In genomic region chr10:121581405-121581804, GRCm38 (mm10) we compare ENCODE assay signal across 16 mouse cellular contexts. TPM values are rescaled to one million over a fixed set of nuclear protein-coding genes. Genes with fewer than 3 reads are reported as not detected.
DNase-seq lines count a peak whose midpoint lies in the region; ATAC-seq and TF ChIP-seq lines count a peak whose summit lies in the region.
"Had no signal": no experiment of that assay in that cellular context is flagged by ENCODE, and none has a peak within 500 bp of the region (broad histone marks: within the 10 kb centered on the region; RNA-seq: fewer than 3 reads in every experiment).

No protein-coding gene starts in this region.

- H3K27ac ChIP-seq in forebrain, embryonic 12.5 days = no peak overlapping the region
- no peak overlapping the region for H3K27ac ChIP-seq in forebrain, embryonic 10.5 days
- no peak overlapping the region for H3K27ac ChIP-seq in kidney, embryonic 15.5 days
- H3K27ac ChIP-seq in CH12.LX (ENCODE audit: insufficient read depth, low read depth) = no peak overlapping the region
- H3K27ac ChIP-seq in embryonic facial prominence, embryonic 12.5 days = no peak overlapping the region
- H3K27ac ChIP-seq: heart, embryonic 15.5 days; liver, embryonic 12.5 days; neural tube, embryonic 15.5 days had no signal

- H3K36me3 ChIP-seq in forebrain, embryonic 12.5 days (replicated peaks) = peaks cover 52% of the 10 kb centered on the region
- peaks cover 58% of the 10 kb centered on the region for H3K36me3 ChIP-seq in forebrain, embryonic 10.5 days (replicated peaks)
- peaks cover 54% of the 10 kb centered on the region for H3K36me3 ChIP-seq in kidney, embryonic 15.5 days
- peaks cover 56 to 60% of the 10 kb centered on the region in 2 experiments for H3K36me3 ChIP-seq in CH12.LX (replicated peaks in 1 of 2; ENCODE audit: control insufficient read depth in 1 of 2, insufficient read depth in 1 of 2, low read length in 1 of 2)
- H3K36me3 ChIP-seq in embryonic facial prominence, embryonic 12.5 days = peaks cover 50% of the 10 kb centered on the region

- no peak for TF ChIP-seq CTCF in CH12.LX (conservative IDR thresholded peaks at IDR 0.05 in 1 of 2, IDR thresholded peaks at IDR 0.05 in 1 of 2; ENCODE audit: low read depth in 2 of 2, low read length in 2 of 2)

- in situ Hi-C loops in CH12.LX (cut with MboI; ENCODE audit: low pct_ligation_motif_present, low pct_unique_long_range_greater_than_20kb, low sequenced_read_pairs) = no loop called here

- peaks cover 11% of the 10 kb centered on the region for H3K4me1 ChIP-seq in forebrain, embryonic 12.5 days
- peaks cover 12% of the 10 kb centered on the region for H3K4me1 ChIP-seq in forebrain, embryonic 10.5 days
- peaks cover 12% of the 10 kb centered on the region for H3K4me1 ChIP-seq in kidney, embryonic 15.5 days
- H3K4me1 ChIP-seq in CH12.LX (ENCODE audit: control insufficient read depth in 1 of 2, insufficient read depth in 2 of 2) = peaks cover 6 to 25% of the 10 kb centered on the region in 2 experiments
- H3K4me1 ChIP-seq in embryonic facial prominence, embryonic 12.5 days = peaks cover 11% of the 10 kb centered on the region

- TF ChIP-seq EP300 in CH12.LX (IDR thresholded peaks at IDR 0.05; ENCODE audit: low read length) = no peak

- WGBS in forebrain, embryonic 12.5 days = 69% methylated on average over 6 of the region's 6 CpGs
- 90% methylated on average over 6 of the region's 6 CpGs for WGBS in forebrain, embryonic 10.5 days
- 75% methylated on average over 6 of the region's 6 CpGs for WGBS in kidney, embryonic 15.5 days
- 83% methylated on average over 6 of the region's 6 CpGs for WGBS in embryonic facial prominence, embryonic 12.5 days

- no peak overlapping the region for H3K4me3 ChIP-seq in forebrain, embryonic 12.5 days (replicated peaks)
- no peak overlapping the region for H3K4me3 ChIP-seq in forebrain, embryonic 10.5 days
- no peak overlapping the region for H3K4me3 ChIP-seq in kidney, embryonic 15.5 days (replicated peaks)
- H3K4me3 ChIP-seq in CH12.LX (replicated peaks in 1 of 3; ENCODE audit: low read depth in 2 of 3, low read length in 2 of 3, poor library complexity in 1 of 3) = no peak overlapping the region
- H3K4me3 ChIP-seq in embryonic facial prominence, embryonic 12.5 days = no peak overlapping the region
- H3K4me3 ChIP-seq: heart, embryonic 15.5 days; liver, embryonic 12.5 days; neural tube, embryonic 15.5 days had no signal

- TF ChIP-seq POLR2A in CH12.LX (IDR thresholded peaks at IDR 0.05; ENCODE audit: low read depth, low read length) = no peak

- dilution Hi-C loops in CH12.LX (cut with MboI; ENCODE audit: extremely low pct_ligation_motif_present, extremely low pct_unique_long_range_greater_than_20kb, low sequenced_read_pairs) = no loop called here

- no peak for TF ChIP-seq RAD21 in CH12.LX (IDR thresholded peaks at IDR 0.05; ENCODE audit: low read depth, low read length)

- peaks cover 70% of the 10 kb centered on the region for H3K79me2 ChIP-seq in CH12.LX (replicated peaks; ENCODE audit: control insufficient read depth, extremely low read depth, insufficient read depth, poor library complexity, severe bottlenecking)

- H3K4me2 ChIP-seq in forebrain, embryonic 12.5 days = no peak overlapping the region
- H3K4me2 ChIP-seq in kidney, embryonic 15.5 days = no peak overlapping the region
- no peak overlapping the region for H3K4me2 ChIP-seq in CH12.LX (ENCODE audit: insufficient read depth, low read depth, poor library complexity, severe bottlenecking)
- H3K4me2 ChIP-seq in embryonic facial prominence, embryonic 12.5 days (replicated peaks) = no peak overlapping the region
- H3K4me2 ChIP-seq: heart, embryonic 15.5 days; liver, embryonic 12.5 days; neural tube, embryonic 15.5 days had no signal

- ATAC-seq in forebrain, embryonic 12.5 days (ENCODE audit: low FRiP score) = peak; percentile 70; the same call in 1 of the 2 replicates
- ATAC-seq in kidney, embryonic 15.5 days (replicated peaks; ENCODE audit: low FRiP score) = 0 out of 2 replicates have a peak, but pooled peaks have one; percentile 52
- 0 out of 2 replicates have a peak, but pooled peaks have one; percentile 35 for ATAC-seq in embryonic facial prominence, embryonic 12.5 days (ENCODE audit: insufficient number of reproducible peaks, insufficient read depth, low FRiP score, low TSS enrichment)
- ATAC-seq: hindbrain, embryonic 16.5 days; liver, embryonic 12.5 days had no signal

- no peaks in the 10 kb centered on the region for H3K27me3 ChIP-seq in forebrain, embryonic 12.5 days
- H3K27me3 ChIP-seq in forebrain, embryonic 10.5 days (ENCODE audit: poor library complexity, severe bottlenecking) = no peaks in the 10 kb centered on the region
- no peaks in the 10 kb centered on the region for H3K27me3 ChIP-seq in kidney, embryonic 15.5 days
- no peaks in the 10 kb centered on the region for H3K27me3 ChIP-seq in CH12.LX (replicated peaks)
- H3K27me3 ChIP-seq in embryonic facial prominence, embryonic 12.5 days = no peaks in the 10 kb centered on the region
- H3K27me3 ChIP-seq: heart, embryonic 15.5 days; liver, embryonic 12.5 days; neural tube, embryonic 15.5 days had no signal

- no peaks in the 10 kb centered on the region for H3K9me3 ChIP-seq in forebrain, embryonic 12.5 days
- peaks cover 5% of the 10 kb centered on the region; the same call in 1 of the 2 replicates for H3K9me3 ChIP-seq in forebrain, embryonic 10.5 days
- H3K9me3 ChIP-seq in kidney, embryonic 15.5 days (replicated peaks) = no peaks in the 10 kb centered on the region
- no peaks in the 10 kb centered on the region for H3K9me3 ChIP-seq in CH12.LX (replicated peaks; ENCODE audit: low read length)
- no peaks in the 10 kb centered on the region for H3K9me3 ChIP-seq in embryonic facial prominence, embryonic 12.5 days
- H3K9me3 ChIP-seq: heart, embryonic 15.5 days; liver, embryonic 12.5 days; neural tube, embryonic 15.5 days had no signal

- no peak for DNase-seq in forebrain, embryonic 10.5 days (ENCODE audit: extremely low spot score, low spot score)
- no peak for DNase-seq in kidney, postnatal 36 days
- DNase-seq in CH12.LX (ENCODE audit: extremely low read depth) = peak; percentile 8
- no peak for DNase-seq in gastrocnemius, postnatal 10 days
- DNase-seq in adrenal gland, adult 2 months = no peak
- DNase-seq: cerebellum, adult 9-10 months; gastrocnemius, postnatal 25 days; left cerebral cortex, postnatal 4 days; right cerebral cortex, postnatal 14 days had no signal

- no peak overlapping the region for H3K9ac ChIP-seq in forebrain, embryonic 12.5 days
- no peak overlapping the region for H3K9ac ChIP-seq in kidney, embryonic 15.5 days
- H3K9ac ChIP-seq in CH12.LX (ENCODE audit: insufficient read depth, low read depth) = no peak overlapping the region
- H3K9ac ChIP-seq in embryonic facial prominence, embryonic 12.5 days = no peak overlapping the region
- H3K9ac ChIP-seq: heart, embryonic 15.5 days; liver, embryonic 12.5 days; neural tube, embryonic 15.5 days had no signal

TF ChIP-seq in CH12.LX, 34 proteins besides CTCF, POLR2A, EP300 and RAD21:
- TF ChIP-seq MEF2A (IDR thresholded peaks at IDR 0.05; ENCODE audit: borderline replicate concordance, low read depth, low read length) = no peak
- TF ChIP-seq MAFK (IDR thresholded peaks at IDR 0.05; ENCODE audit: insufficient replicate concordance, low read length) = peak; percentile 35; the same call in 1 of the 2 replicates
- no peak for TF ChIP-seq SMC3 (IDR thresholded peaks at IDR 0.05; ENCODE audit: low read depth, low read length)
- no peak for TF ChIP-seq TBP (conservative IDR thresholded peaks at IDR 0.05; ENCODE audit: low read depth, low read length)
- no peak for TF ChIP-seq USF2 (conservative IDR thresholded peaks at IDR 0.05; ENCODE audit: low read depth, low read length)
- no peak for TF ChIP-seq HCFC1 (IDR thresholded peaks at IDR 0.05; ENCODE audit: low read depth, low read length)

RNA-seq across cellular contexts. Expression of gene Tbk1, which starts 5.2 kb away (rescaled TPM):
- 37.5 and 39.4 TPM in 2 replicates for polyA plus RNA-seq in forebrain, embryonic 12.5 days (2016; fragmentation: Nextera tagmentation; extraction: Ambion mirVana)
- polyA plus RNA-seq in forebrain, embryonic 10.5 days (2016; fragmentation: Nextera tagmentation; extraction: Ambion mirVana) = 30.1 and 34.9 TPM in 2 replicates
- 31.2 and 31.8 TPM in 2 replicates for polyA plus RNA-seq in kidney, embryonic 15.5 days (2015; fragmentation: Nextera tagmentation; extraction: Ambion mirVana)
- total RNA-seq in CH12.LX (2012; rRNA removed) = 29.5 and 32.4 TPM in 2 replicates
- 46.0 and 49.5 TPM in 2 replicates for total RNA-seq in CH12.LX (2014; rRNA removed)
- polyA plus RNA-seq in CH12.LX (2012; ENCODE audit: insufficient read length, low read depth) = 44.0 and 45.6 TPM in 2 replicates
- 33.8 and 34.4 TPM in 2 replicates for polyA plus RNA-seq in embryonic facial prominence, embryonic 12.5 days (2016; fragmentation: Nextera tagmentation; extraction: Ambion mirVana)
- total RNA-seq in gastrocnemius, postnatal 10 days (2021) = 10 to 100 TPM; 14.6 to 20.7 TPM
- total RNA-seq in adrenal gland, adult 2 months (2021) = 10 to 100 TPM; 37.8 to 45.9 TPM
- 3.5 and 3.7 TPM in 2 replicates for polyA plus RNA-seq in adrenal gland, adult 2 months (2012; rRNA removed)

RNA-seq across cellular contexts. Expression of gene Xpot, which starts 44.7 kb away (rescaled TPM):
- polyA plus RNA-seq in forebrain, embryonic 12.5 days (2016; fragmentation: Nextera tagmentation; extraction: Ambion mirVana) = 59.0 and 63.1 TPM in 2 replicates
- polyA plus RNA-seq in forebrain, embryonic 10.5 days (2016; fragmentation: Nextera tagmentation; extraction: Ambion mirVana) = 60.5 and 64.5 TPM in 2 replicates
- 50.8 and 55.9 TPM in 2 replicates for polyA plus RNA-seq in kidney, embryonic 15.5 days (2015; fragmentation: Nextera tagmentation; extraction: Ambion mirVana)
- total RNA-seq in CH12.LX (2012; rRNA removed) (117 and 151 TPM in 2 replicates), CH12.LX (2014; rRNA removed) (140 and 144 TPM in 2 replicates)
- 101 and 132 TPM in 2 replicates for polyA plus RNA-seq in CH12.LX (2012; ENCODE audit: insufficient read length, low read depth)
- 49.6 and 59.5 TPM in 2 replicates for polyA plus RNA-seq in embryonic facial prominence, embryonic 12.5 days (2016; fragmentation: Nextera tagmentation; extraction: Ambion mirVana)
- total RNA-seq in gastrocnemius, postnatal 10 days (2021) = 10 to 100 TPM; 29.4 to 38.0 TPM
- total RNA-seq in adrenal gland, adult 2 months (2021) = 10 to 100 TPM; 62.1 to 72.7 TPM
- polyA plus RNA-seq in adrenal gland, adult 2 months (2012; rRNA removed) = 70.2 and 92.4 TPM in 2 replicates

RNA-seq across cellular contexts. Expression of gene D930020B18Rik, which starts 60.0 kb away (rescaled TPM):
- 0.63 and 1.3 TPM in 2 replicates for polyA plus RNA-seq in forebrain, embryonic 12.5 days (2016; fragmentation: Nextera tagmentation; extraction: Ambion mirVana)
- polyA plus RNA-seq in forebrain, embryonic 10.5 days (2016; fragmentation: Nextera tagmentation; extraction: Ambion mirVana) = 0.47 and 0.50 TPM in 2 replicates
- 0.19 and 0.42 TPM in 2 replicates for polyA plus RNA-seq in kidney, embryonic 15.5 days (2015; fragmentation: Nextera tagmentation; extraction: Ambion mirVana)
- total RNA-seq in CH12.LX (2012; rRNA removed) = not detected in 2 replicates
- total RNA-seq in CH12.LX (2014; rRNA removed) = not detected in 2 replicates
- polyA plus RNA-seq in CH12.LX (2012; ENCODE audit: insufficient read length, low read depth) = not detected in 2 replicates
- 1.4 and 1.6 TPM in 2 replicates for polyA plus RNA-seq in embryonic facial prominence, embryonic 12.5 days (2016; fragmentation: Nextera tagmentation; extraction: Ambion mirVana)
- not detected for total RNA-seq in gastrocnemius, postnatal 10 days (2021)
- total RNA-seq in adrenal gland, adult 2 months (2021) = not detected
- not detected in 2 replicates for polyA plus RNA-seq in adrenal gland, adult 2 months (2012; rRNA removed)
- total RNA-seq: gastrocnemius, postnatal 25 days had no signal
